Mouse (Mus musculus) spleen, adult 12 weeks (tissue): ENCODE results near the gene Smarcb1.
"Not testable (repeated sequence)": the region's sequence is repeated elsewhere in the genome, so short reads cannot be mapped to it uniquely, and the experiment has no call there.

Experiments
- DNase-seq: peaks from one replicate; pipeline ENCODE4 v3.0.0; 2022; ENCODE audit warnings: low spot score

Gene Smarcb1

DNA sequence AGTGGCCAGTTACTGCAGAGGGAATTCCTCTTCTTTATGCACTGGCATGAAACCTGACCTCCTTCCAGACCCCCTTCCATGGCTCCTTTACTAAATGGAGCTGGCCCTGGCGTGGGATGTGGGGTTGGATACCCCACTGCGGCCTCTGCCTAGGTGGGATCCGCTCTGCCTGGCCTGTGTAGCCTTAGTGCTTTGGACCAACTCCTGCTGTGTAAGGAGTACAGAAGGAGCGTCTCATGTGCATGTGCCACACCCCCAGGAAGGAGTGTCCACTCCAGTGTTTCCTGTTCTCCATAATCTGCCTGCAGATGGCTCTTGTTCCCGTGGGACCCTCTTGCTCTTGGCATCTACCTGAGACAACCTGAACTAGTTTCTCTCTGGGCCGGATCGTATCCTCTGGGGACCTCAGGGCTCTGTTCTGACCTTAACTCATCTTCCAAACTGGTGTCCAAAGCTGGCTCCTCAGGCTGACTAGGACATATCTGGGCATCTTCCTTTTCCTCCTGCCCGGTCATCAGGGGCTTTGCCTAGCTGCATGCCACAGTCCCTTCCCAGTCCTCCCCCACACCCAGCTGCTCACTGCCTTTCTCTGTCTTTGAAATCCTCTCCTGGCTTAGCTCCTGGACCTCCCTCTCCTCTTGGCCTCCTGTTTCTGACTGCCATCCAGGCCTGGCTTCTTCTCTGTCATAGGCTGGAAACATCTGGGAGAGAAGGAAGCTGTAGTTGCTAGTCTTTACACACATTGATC, 31.8 kb downstream of the Smarcb1 start:
- no peak for DNase-seq

DNA sequence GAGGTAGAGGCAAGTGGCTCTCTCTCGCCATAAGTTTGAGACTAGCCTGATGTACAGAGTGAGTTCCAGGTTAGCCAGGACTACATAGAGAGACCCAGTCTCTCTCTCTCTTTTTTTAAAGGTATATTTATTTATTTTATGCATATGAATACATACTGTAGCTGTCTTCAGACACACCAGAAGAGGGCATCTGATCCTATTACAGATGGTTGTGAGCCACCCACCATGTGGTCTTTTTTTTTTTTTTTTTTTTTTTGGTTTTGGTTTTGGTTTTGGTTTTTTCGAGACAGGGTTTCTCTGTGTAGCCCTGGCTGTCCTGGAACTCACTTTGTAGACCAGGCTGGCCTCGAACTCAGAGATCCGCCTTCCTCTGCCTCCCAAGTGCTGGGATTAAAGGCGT, 33.9 kb downstream of the Smarcb1 start:
- DNase-seq = not testable (repeated sequence)

DNA sequence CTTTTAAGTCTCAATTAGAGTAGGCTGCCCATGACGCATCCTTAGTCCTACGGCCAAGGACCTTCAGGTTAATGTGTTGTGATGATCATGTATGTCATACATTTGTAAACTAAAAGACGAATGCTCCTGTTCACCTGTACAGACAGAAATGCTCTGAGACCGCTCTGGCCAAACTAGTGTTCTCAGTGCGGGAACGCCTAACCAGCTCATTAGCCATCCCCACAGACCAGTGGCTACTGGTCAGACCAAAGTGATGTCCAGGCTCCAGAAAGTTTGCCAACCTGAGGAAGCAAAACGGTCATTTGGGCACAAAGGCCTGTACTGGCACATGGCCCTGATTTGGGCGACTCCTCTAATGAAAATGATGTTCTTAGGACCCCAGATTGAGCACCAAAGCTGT, 36.7 kb downstream of the Smarcb1 start:
- no peak for DNase-seq

DNA sequence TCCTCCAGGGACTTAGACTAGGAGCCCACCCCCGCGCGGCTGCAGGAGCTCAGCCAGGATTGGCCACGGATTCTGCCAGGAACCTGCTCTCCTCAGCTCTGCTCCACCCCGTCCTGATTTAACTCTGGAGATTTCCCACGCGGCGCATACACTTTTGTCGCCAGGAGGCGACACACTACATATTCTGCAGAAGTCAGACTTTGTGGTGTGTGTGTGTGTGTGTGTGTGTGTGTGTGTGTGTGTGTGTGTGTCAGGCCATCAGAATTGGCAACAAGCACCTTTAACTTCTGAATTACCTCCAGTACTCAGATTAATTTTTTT, 38.2 kb downstream of the Smarcb1 start:
- DNase-seq = no peak

DNA sequence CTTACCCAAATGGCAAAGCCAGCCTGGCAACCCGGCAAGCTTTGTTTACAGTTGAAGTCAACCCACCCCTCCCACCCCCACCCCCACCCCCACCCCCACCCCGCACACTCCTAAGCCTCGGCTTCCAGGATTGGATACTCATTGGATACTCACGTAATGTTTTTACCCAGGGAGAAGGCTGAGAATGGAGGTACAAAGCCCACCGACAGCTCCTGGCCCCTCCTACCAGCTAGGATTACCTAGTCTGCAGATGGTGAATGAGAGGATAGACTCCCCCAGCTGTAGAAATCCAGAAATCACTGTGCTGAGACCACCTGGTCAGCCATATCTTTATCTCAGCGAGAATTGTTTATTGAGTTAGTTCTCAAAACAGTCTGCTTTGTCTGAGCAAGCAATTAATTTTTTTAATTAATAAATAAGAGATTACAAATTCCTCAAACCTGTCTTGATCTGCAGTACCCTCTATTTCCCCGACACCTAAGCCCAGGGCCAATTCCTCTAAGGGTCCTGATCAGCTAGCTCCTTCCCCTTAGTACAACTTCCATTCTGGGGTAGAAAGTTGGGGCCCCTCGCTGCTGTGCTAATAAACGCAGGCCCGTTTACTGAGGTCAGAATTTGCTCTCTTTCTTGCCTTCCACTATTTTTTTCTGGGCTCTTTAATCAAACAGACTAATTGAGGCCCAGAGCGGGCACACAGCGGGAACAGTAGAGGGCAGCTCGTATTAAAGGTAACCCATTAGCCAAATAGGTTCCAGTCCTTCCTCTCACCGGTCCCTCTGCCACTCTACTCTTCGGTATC, 38.8 kb downstream of the Smarcb1 start:
- no peak for DNase-seq

DNA sequence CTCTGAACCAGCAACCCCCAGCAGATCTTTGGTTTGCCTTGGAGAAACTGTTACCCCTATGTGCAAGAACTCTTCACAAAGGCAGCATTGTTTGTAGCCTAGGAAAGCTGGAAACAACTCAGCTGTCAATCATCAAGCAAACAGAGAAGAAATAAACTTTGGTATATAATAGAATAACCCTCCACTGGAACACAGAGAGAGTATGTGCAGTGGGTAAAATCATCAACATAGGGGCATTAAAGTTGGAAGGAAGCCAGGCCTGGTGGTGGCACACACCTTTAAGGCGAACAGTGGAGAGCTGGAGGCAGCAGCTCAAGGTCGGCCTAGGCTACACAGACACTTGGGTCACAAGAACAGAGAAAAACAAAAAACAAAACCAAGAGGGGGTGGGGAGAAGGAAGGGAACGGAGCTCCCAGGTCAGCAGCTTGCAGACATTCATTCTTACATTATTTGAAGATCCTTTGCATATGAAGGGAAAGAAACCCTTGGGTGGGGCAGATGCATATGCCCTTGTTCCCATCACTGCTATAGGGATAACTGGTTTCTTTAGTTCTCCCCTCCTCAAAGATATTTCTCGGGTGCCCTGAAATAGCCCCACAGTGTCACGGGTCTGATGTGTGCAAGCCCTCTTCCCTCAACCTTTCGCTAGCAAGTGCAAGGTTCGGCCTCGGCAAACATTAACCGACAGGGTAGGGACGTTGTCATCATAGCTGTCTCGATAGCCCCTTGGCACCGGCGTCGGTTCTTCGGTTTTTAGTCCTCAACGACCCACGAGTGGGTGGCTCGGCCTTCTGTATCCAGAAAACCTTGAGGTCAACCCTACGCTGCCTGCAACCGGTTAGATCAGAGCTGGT, 39.6 kb downstream of the Smarcb1 start:
- DNase-seq = no peak

DNA sequence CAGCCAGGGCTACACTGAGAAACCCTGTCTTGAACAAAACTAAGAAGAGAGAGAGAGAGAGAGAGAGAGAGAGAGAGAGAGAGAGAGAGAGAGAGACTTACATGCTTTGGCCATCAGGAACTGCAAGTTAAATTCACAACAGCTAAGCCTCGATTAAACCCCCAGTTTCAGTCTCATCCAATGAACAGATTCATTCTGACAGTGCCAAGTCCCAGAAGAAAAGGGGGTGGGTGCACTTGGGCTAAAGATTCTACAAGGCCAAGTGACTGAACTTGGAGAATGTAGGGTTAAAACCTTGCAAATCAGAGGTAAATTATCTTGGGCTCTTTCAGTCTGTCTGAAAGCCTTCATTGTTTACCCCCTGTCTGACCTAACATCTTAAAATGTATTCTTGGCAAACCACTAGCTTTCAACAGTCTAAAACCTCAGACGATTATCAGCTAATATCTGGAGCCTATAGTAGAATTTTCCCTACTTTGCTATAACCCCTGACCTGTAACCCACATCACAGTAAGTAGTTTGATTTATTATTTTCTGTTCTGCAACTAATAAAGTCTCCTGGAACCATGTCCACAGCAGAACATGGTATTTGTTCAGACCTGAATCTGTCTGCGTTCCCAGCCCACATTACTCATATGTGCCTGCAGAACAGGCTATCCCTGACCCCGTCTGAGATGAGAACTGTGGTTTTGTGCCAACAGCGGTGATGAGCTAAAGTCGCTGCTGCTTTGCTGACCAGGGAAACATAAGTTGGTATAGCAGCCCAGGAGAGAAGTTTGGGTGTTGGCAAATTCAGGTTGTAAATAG, 40.4 kb downstream of the Smarcb1 start:
- DNase-seq = no peak

DNA sequence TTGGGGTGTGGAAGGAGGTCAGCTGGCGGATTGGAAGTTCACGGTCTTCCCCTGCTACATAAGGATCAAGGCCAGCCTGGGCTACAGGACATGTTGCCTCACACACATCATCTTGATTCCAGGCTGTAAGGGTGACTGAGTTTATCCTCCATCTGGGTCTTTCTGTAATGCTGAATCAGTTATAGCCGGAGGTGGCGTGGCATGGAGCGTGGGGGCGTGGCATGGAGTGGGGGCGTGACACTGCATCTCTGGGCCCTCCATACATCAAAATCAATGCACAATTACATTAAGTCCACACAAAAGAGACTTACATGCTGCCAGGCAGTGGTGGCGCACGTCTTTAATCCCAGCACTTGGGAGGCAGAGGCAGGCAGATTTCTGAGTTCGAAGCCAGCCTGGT, 41.1 kb downstream of the Smarcb1 start:
- DNase-seq = no peak

DNA sequence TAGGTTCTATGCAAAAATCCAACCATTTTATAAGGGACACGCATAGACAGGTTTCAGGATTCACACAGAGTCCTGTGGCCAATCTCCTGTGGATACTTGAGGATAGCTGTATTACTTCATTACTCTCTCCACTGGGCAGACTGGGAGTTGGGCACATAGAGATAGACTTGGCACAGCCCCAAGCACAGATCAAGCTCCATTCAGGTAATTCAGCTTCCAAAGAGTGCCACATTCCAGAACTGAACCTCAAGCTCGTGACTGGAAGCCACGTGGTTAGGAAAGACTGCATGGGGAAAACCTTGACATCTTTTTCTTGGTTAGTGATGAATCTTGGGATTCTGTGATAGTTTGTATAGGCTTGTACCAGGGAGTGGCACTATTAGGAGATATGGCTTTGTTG, 42.6 kb downstream of the Smarcb1 start:
- no peak for DNase-seq

DNA sequence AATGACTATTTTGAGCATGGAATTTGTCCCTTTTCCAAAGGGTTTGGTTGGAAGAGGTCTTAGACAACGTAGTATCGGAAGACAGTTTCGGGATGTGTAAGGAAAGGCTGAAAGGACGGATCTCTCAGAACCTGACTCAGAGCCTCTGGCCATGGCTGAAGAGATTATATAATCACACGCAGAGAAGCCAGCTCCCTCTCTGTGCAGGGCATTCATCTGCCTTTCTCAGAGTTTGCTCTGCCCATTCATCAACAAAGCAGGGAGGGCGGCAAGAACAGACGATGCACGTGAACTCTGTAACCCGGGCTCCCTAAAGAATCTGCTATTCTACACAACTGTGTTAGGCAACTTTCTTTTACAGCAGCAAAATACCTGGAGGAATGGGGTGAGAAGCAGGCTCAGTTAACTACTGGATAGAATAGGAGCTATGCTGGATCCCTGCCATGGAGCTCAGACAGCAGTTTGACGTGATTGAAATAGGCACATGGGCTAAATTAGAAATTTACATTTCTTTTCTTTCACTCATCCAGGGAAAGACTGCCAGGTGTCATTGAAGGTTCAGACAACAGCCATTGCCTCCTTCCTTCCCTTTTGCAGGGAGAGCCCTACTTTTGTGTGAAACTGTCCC, 47.8 kb downstream of the Smarcb1 start:
- no peak for DNase-seq

DNA sequence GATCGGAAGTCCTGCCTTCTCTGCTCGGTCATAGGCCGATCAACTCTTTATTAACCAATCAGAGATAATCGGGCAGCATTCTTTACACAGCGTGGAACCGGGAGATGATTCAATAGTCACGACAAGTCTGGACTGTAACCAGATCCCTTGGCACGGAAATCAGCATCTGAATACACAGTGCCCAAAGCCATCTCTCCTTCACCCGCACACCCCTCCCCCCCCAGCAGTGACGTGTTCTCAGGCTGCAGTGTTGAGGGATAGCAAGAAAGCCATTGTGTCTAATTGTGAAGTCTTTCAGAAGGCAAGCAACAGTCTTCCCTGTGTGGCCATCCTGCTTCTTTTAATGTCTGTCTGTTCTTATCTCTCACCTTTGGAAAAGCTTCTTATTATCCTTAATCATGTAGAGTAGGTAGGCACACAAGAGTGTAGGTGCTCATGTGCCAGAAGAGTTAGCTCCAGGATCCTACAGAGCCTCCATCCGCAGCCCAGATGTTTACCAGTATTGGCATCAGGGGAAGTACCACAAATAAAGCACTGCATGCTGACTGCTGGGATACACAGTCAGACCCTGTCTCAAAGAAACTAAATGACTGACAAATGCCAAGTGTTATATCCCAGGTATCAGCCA, 48.4 kb downstream of the Smarcb1 start:
- no peak for DNase-seq

DNA sequence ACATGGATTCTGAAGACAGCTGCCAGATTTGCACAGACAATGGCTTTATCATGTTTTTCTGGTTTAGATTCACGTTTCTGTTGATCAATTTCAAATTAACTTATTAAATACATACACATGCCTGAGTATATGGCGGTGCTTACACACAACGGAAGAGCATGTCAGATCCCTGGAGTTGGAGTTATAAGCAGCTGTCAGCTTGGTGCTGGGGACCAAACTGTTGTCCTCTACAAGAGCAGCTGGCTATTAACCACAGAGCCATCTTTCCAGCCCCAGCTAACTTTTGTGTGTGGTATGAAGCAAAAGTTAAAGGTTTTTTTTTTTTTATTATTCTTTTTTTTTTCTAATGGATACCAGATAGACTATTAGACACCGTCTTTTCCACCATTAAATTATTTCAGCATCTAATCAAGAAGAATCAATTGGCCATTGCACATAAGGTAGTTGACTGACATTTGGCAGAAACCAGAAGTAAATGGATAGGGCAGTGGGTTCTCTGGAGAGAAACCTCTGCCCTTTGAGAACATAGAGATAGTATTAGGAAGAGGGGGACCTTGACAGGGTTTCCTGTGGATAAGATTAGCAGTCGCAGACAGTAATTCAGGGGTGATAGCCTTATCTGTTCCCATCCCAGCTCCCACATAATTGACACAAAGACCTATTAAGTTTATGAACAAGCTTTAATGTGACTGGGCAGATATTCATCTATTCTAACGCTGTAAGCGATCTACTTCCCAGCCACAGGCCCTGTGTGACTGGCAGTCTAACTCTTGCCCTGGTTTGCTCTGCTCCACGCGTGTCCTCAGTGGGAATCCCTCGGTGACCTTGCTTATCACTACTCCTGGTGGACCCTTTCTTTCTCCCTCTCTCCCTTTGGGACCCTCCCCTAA, 49.1 kb downstream of the Smarcb1 start:
- DNase-seq = no peak

DNA sequence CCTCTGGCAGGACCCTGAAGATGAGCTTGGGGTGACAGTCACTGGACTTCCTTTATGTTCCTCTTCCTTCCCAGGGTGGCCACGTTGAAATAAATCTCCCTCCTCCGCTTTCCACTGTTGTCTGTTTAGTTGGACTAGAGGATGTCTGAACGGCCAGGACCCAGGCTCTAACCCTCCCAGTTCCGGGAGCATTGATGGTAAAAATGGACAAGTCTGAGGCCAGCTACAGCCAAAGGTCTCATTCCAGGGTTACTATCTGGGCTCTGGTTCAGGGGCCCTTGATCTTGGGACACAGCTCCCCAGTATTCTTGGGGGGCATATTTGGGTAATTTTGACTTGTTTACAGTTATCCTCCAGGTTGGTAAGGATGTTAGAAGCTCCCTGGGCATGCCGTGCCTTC, 59.8 kb downstream of the Smarcb1 start:
- no peak for DNase-seq

DNA sequence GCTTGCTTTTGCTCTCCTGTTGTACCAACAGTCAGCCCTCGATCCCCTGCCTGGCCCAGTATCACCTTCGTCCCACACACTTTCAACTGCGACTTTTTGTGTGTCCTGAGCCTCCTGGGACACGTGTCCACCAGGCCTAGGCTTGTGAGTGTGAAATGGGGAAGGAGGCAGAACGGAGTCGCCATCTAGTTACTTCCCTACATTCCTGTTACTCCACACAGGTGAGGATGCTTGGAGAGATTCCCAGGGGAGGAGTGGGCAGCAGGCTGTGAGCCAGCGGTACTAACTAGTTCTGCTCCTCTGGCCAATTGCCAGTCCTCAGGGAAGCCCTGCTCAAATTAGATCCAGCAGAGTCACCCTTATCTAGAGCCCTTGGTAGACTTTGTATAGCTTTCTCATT, 60.7 kb downstream of the Smarcb1 start:
- no peak for DNase-seq

DNA sequence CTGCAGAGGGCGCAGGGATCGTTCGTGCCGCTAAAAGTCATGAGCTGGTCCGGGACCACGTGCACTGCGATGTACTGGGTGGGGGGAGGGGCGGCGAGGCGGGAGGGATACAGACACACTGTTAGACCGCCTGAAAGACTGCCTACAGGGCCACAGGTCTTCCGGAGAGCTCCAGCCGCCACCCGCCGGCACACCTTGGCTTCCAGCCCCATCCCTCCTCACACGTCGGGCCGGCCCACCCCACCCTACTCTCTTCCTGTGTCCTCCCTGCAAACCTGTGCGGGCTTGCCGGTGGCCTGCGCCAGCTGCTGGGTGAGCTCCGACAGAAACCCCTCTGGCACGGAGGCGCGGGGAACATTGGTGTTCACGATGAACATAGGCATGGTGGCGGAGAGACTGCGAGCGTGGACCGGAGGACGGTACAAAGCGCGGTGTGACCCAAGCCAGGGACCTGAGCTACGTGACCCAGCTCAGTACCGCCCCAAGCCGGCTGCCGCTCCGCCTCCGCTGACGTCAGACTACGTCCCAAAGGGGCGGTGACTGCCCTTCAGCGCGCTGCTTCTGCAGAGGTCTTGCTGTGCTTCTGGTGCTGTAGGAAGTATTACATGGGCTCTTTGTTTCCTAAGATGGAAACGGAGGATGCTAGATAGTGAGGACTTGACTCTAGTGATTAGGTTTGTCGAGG, 61.5 kb downstream of the Smarcb1 start, which contains the start of gene Mif:
TSS of gene Mif (minus strand) at position 455 of the 685 bp plus-strand sequence.
- peak; percentile 91 for DNase-seq

DNA sequence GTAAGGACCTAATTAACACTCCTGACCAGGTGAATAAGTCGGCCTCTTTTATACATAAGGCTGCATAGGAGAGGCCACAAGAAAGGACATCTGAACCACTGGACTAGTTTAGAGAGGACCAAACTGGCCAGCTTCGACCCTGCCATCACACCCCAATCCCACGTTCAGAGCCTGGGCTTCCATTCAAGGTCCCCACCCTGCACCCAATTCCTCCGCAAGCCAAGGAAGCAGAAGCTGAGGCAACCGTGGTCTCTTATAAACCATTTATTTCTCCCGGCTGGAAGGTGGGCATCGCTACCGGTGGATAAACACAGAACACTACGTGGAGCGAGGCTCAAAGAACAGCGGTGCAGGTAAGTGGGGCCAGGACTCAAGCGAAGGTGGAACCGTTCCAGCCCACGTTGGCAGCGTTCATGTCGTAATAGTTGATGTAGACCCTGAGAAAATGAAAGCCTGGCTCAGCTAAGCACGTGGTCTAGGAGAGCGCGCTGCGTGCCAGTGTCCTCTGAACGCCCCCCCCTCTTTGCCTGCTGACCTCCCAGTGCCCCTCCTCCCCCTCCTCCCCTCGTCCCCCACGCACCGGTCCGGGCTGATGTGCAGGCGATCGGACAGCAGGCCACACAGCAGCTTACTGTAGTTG, 62.2 kb downstream of the Smarcb1 start:
- no peak for DNase-seq

DNA sequence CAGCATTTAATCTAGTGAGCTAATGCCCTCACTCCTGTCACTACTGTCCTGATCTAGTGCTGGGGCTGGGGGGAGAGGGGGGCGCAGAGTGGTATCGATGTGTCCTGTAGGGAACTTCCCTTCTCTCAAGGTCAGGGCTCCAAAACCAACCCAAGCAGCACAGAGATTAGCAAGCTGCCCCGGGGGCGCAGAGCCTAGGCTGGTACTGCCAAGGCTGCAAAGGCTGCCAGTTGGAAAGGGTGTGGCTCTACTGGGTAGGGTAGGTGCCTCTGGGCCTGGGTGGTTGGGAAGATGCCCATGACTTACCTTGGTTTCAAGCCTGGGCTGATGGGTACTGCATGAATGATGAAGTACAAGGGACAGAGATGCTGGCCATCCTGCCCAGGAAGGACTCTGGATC, 63.8 kb downstream of the Smarcb1 start:
- no peak for DNase-seq

DNA sequence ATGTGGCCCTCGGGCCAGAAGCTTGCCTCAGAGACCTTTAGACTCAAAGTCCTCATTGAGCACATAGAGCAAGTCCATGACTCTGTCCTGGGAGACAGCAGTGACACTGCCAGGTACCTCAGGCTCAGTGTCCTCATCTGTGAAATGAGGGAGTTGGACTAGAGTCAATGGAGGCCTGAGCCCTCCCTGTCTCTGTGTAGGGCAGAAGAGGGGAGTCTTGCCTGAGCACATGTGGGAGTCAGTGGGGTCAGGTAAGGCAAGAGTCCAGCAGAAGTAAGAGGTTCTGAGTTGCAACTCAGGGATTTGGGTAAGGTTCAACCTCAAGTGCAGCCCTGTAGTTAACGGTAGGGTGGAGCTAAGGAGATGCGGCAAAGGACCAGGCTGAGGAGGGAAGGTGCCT, 64.4 kb downstream of the Smarcb1 start:
- DNase-seq = no peak
